Mouse (Mus musculus): ENCODE data around the gene Rft1.

GRCm38 (mm10) chr14:30670161-30670560, 16.0 kb downstream of the Rft1 start:
- no peak for TF ChIP-seq POLR2A (IDR thresholded peaks at IDR 0.05; ENCODE audit: insufficient read length, low read depth)
- TF ChIP-seq REST (IDR thresholded peaks at IDR 0.05; ENCODE audit: insufficient read depth, insufficient read length) = no peak
- TF ChIP-seq POLR2AphosphoS2 (IDR thresholded peaks at IDR 0.05; ENCODE audit: insufficient read length, low read depth) = no peak
- TF ChIP-seq E2F4 (IDR thresholded peaks at IDR 0.05; ENCODE audit: insufficient read depth) = no peak
- no peak for TF ChIP-seq USF1 (IDR thresholded peaks at IDR 0.05; ENCODE audit: low read depth)

Measured in myocyte (in vitro differentiated cells).